Mouse (Mus musculus): ENCODE measurements at regions not wholly inside any gene's neighbourhood (a gene's known extent, or its start where the extent isn't known, plus 50 kb on each side); places are given as distances from the start of the nearest gene placed in this dataset.

- TF ChIP-seq CTCF (IDR thresholded peaks at IDR 0.05), result no peak
- TF ChIP-seq EP300 (IDR thresholded peaks at IDR 0.05), result no peak
Observed at GRCm38 (mm10) chr3:53761514-53762075, 83.3 kb upstream of the Gm10985 start.

Measured in lung, postnatal 0 days (tissue).